Mouse (Mus musculus) CH12.LX (cell line): ENCODE measurements around the gene Mettl11b.

Experiments
- CHD1 ChIP-seq: IDR thresholded peaks from 2 replicates; pipeline ENCODE4 v1.6.1; 2012; ENCODE audit warnings: low read depth, low read length, improper control_type of control experiment, inconsistent platforms
- CTCF ChIP-seq, 2 experiments: IDR thresholded peaks in 1 of 2; conservative IDR thresholded peaks in 1 of 2; 2 replicates each; pipeline ENCODE4 v1.5.1; 2011 to 2012; ENCODE audit warnings: low read depth in 2 of 2, low read length in 2 of 2, improper control_type of control experiment in 1 of 2, inconsistent platforms in 1 of 2, mild to moderate bottlenecking in 1 of 2, moderate library complexity in 1 of 2

DNA sequence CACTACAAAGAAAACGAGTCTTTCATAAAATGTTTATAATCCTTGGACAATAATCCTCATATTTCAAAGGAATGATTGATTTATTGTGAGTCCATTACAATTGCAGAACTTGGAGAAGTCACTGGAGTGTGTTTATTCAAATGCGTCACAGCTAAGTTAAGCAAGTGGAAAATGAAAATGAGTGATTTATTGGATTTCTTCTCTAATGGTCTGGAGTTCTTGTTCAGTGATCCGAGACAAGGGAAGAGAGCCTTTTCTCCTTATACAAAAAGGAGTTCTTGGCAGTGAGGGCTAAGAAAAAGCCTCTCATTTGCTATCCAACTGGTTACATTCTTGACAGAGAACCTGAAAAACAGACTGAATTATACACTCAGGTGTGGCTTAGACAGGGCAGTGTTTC, 42.9 kb downstream of the Mettl11b start:
- TF ChIP-seq CTCF (conservative IDR thresholded peaks at IDR 0.05 in 1 of 2, IDR thresholded peaks at IDR 0.05 in 1 of 2; ENCODE audit: low read depth in 2 of 2, low read length in 2 of 2) (no peak), CHD1 (no peak)
